Comparison of ENCODE assay signal across 25 mouse cellular contexts in genomic region chrX:49457781-49458180, GRCm38 (mm10).
"Had no signal": no experiment of that assay in that cellular context is flagged by ENCODE, and none has a peak within 500 bp of the region (broad histone marks: within the 10 kb centered on the region; RNA-seq: fewer than 3 reads in every experiment).

No protein-coding gene starts in this region.

- H3K27me3 ChIP-seq: heart, embryonic 13.5 days; heart, embryonic 15.5 days; limb, embryonic 12.5 days had no signal

- H3K4me1 ChIP-seq: heart, embryonic 13.5 days; heart, embryonic 15.5 days; kidney, embryonic 15.5 days; limb, embryonic 10.5 days; limb, embryonic 12.5 days had no signal

- H3K9me3 ChIP-seq: heart, embryonic 13.5 days; heart, embryonic 15.5 days; kidney, embryonic 15.5 days; limb, embryonic 10.5 days; limb, embryonic 12.5 days had no signal

- H3K27ac ChIP-seq: heart, adult 2 months; heart, embryonic 13.5 days; heart, embryonic 15.5 days; hindbrain, embryonic 14.5 days; hindbrain, postnatal 0 days; kidney, embryonic 15.5 days; kidney, postnatal 0 days; layer of hippocampus, adult 2 months; left cerebral cortex, adult 2 months; limb, embryonic 10.5 days; limb, embryonic 12.5 days had no signal

- H3K4me2 ChIP-seq: heart, embryonic 11.5 days; heart, embryonic 13.5 days; heart, embryonic 15.5 days; hindbrain, embryonic 14.5 days; kidney, embryonic 15.5 days; limb, embryonic 12.5 days had no signal

- ATAC-seq: forebrain, embryonic 16.5 days; hindbrain, postnatal 0 days; intestine, embryonic 16.5 days had no signal

- H3K36me3 ChIP-seq: heart, embryonic 13.5 days; heart, embryonic 15.5 days; kidney, embryonic 15.5 days; limb, embryonic 10.5 days; limb, embryonic 12.5 days had no signal

- DNase-seq: gastrocnemius, postnatal 14 days; gastrocnemius, postnatal 36 days; heart, adult 11 months; heart, adult 2 months; heart, postnatal 14 days; heart, postnatal 36 days; kidney, adult 11 months; kidney, adult 2 months; kidney, adult 9 months; kidney, postnatal 14 days; kidney, postnatal 36 days; liver had no signal

- H3K4me3 ChIP-seq: heart, adult 2 months; heart, embryonic 13.5 days; heart, embryonic 15.5 days; kidney, embryonic 15.5 days; layer of hippocampus, adult 2 months; left cerebral cortex, adult 2 months; limb, embryonic 10.5 days; limb, embryonic 12.5 days had no signal

- H3K9ac ChIP-seq: heart, embryonic 13.5 days; heart, embryonic 15.5 days; hindbrain, embryonic 14.5 days; kidney, embryonic 15.5 days; limb, embryonic 12.5 days had no signal
